Mouse (Mus musculus): ENCODE results near the gene Gm12184. TPM values are rescaled to one million over a fixed set of nuclear protein-coding genes. Genes with fewer than 3 reads are reported as not detected.

The Gm12184 gene
- polyA plus RNA-seq, 1 experiment from 2014 or later: 4.4 TPM

DNA sequence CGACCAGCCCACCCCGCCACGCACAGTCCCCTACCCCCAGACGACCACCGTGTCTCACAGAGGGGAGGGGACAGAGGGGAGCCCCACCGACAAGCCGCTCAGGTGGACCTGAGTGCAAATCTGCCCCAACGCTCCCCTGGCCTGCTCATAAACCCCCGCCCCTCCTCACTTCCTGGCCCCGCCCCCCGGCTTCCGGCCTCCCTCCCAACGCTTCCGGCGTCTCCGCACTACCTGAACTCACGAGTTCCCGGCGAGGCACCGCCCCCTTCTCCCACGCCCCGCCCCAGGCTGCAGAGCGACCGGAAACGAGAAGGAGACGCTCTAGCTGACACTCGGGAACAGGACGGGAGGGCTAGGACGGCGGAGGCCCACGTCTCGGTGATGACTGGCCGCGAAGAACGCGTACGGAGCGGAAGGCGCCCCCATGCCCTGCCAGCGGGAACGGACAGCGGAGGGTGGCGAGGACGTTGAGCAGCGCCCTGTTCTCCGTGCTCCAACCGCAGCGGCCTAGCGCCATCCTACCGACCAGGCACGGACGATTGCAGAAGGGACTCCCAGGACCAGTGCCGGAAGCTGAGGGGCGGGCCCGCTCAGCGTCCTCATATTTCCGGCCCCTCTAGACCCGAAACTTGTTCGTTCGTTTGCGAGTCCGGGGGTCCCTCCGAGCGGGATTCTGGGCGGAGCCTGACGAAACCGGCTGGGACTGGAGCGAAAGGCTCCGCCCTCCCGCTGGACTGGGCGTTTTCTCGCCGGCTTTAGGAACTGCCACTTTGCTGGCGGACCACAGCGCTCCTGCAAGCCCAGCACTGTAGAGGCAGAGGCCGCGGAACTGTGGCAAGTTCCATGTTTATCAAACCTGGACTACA, 9.4 kb downstream of the Gm12184 start, which contains the start of gene Trim41:
Gene Trim41, minus strand, starts transcription at position 554 of the 866 bp plus-strand sequence.
- Histone ChIP-seq H3K4me3 (ENCODE audit: low read depth, low read length) (peak within 1 kb of the TSS; percentile 62), H3K9me3 (ENCODE audit: low read length) (no peaks in the 10 kb centered on the region), H3K27me3 (replicated peaks; ENCODE audit: insufficient read depth, low read length) (no peaks in the 10 kb centered on the region), H3K9ac (replicated peaks; ENCODE audit: low read depth) (peak within 1 kb of the TSS; percentile 58), H3K4me2 (replicated peaks; ENCODE audit: low read depth, low read length) (peak within 1 kb of the TSS; percentile 90), H3K36me3 (ENCODE audit: insufficient read depth, low read length) (0 out of 2 replicates have a peak, but pooled peaks cover 3% of the 10 kb centered on the region), H3K27ac (ENCODE audit: low read length) (peak within 1 kb of the TSS; percentile 97), H3K4me1 (ENCODE audit: insufficient read depth, low read depth, low read length) (peaks cover 6% of the 10 kb centered on the region; the same call in 1 of the 2 replicates)
- 1% methylated on average over 61 of the region's 77 CpGs for WGBS
- ATAC-seq (peak; percentile 96), DNase-seq (ENCODE audit: low spot score) (peak; percentile 99)
- TF ChIP-seq EP300 (IDR thresholded peaks at IDR 0.05) (0 out of 2 replicates have a peak, but pooled peaks have one; percentile 29), CTCF (IDR thresholded peaks at IDR 0.05) (peak; percentile 39; the same call in 1 of the 2 replicates)

DNA sequence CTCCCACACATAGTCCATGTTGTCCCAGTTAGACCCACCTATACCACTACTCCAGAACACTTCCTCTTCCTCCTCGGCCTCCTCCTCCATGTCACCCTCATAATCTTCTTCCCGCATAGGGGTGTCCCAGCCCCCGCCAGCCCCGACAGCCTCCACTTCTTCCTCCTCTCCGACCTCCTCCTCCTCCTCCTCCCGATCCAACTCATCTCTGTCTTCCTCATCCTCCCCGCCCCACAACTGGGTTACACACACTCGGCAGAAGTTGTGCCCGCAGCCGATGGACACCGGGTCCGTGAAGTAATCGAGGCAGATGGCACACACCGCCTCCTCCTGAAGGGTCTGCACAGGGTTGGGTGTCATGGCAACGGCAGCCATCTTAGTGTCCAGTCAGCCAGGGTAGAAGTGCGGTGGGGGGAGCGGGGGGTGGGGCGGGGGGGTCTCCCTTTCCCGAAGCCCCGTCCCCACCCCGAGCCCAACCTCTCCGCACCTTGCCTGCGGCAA, 10.1 kb downstream of the Gm12184 start:
- TF ChIP-seq CTCF (IDR thresholded peaks at IDR 0.05) (no peak), EP300 (IDR thresholded peaks at IDR 0.05) (no peak)
- H3K4me3 ChIP-seq (ENCODE audit: low read depth, low read length): peak overlapping the region; percentile 62
- H3K27ac ChIP-seq (ENCODE audit: low read length): peak overlapping the region; percentile 97
- ATAC-seq (peak; percentile 12; the same call in 1 of the 2 replicates), DNase-seq (ENCODE audit: low spot score) (peak; percentile 76)
- peak overlapping the region; percentile 58 for H3K9ac ChIP-seq (replicated peaks; ENCODE audit: low read depth)
- no peaks in the 10 kb centered on the region for H3K27me3 ChIP-seq (replicated peaks; ENCODE audit: insufficient read depth, low read length)
- H3K36me3 ChIP-seq (ENCODE audit: insufficient read depth, low read length): 0 out of 2 replicates have a peak, but pooled peaks cover 6% of the 10 kb centered on the region
- no peaks in the 10 kb centered on the region for H3K9me3 ChIP-seq (ENCODE audit: low read length)
- WGBS: under 1% methylated on average over 23 of the region's 23 CpGs
- peaks cover 6% of the 10 kb centered on the region; the same call in 1 of the 2 replicates for H3K4me1 ChIP-seq (ENCODE audit: insufficient read depth, low read depth, low read length)
- H3K4me2 ChIP-seq (replicated peaks; ENCODE audit: low read depth, low read length): peak overlapping the region; percentile 90

DNA sequence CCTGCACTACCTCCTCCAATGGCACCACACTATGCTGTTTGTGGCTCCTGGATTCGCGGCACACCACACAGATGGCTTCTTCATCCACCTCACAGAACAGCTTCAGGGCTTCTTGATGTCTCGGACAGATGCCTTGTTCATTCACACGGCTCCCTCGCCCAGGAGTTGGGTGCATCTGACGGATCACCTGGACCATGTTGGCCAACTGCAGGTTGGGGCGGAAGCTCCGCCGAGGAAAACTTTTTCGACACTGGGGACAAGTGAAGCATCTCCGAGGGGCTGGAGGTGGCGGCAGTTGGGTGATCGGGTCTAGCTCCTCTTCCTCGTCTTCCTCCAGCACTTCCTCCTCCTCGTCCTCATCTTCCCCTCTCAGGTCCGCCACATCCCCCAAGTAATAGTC, 10.6 kb downstream of the Gm12184 start:
- ATAC-seq (no peak), DNase-seq (ENCODE audit: low spot score) (no peak)
- Histone ChIP-seq H3K4me2 (replicated peaks; ENCODE audit: low read depth, low read length) (peak overlapping the region; percentile 90), H3K4me1 (ENCODE audit: insufficient read depth, low read depth, low read length) (peaks cover 6% of the 10 kb centered on the region; the same call in 1 of the 2 replicates), H3K27me3 (replicated peaks; ENCODE audit: insufficient read depth, low read length) (no peaks in the 10 kb centered on the region), H3K9ac (replicated peaks; ENCODE audit: low read depth) (peak overlapping the region; percentile 58; the same call in 1 of the 2 replicates), H3K9me3 (ENCODE audit: low read length) (no peaks in the 10 kb centered on the region), H3K36me3 (ENCODE audit: insufficient read depth, low read length) (0 out of 2 replicates have a peak, but pooled peaks cover 6% of the 10 kb centered on the region), H3K4me3 (ENCODE audit: low read depth, low read length) (peak overlapping the region; percentile 62), H3K27ac (ENCODE audit: low read length) (peak overlapping the region; percentile 97; the same call in 1 of the 2 replicates)
- no peak for TF ChIP-seq EP300 (IDR thresholded peaks at IDR 0.05)
- TF ChIP-seq CTCF (IDR thresholded peaks at IDR 0.05): no peak
- 67% methylated on average over 16 of the region's 16 CpGs for WGBS

DNA sequence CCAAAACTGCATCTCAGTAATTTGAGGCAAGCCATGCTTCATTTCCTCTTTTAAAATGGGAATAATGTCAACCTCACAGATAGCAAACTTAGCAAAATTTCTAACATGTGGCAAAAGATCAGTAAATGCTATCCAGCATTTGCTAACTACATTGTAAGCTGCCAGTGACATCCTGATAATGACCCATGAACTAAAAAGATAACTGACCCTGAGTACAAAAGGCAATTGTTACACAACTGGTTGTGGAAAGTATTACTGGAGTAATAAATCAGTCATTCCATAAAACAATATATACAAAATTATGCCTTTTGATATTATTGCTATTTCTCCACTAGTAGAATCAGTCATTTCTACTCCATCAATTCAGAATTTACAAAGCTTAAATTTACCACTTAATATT, 12.7 kb downstream of the Gm12184 start:
- H3K9me3 ChIP-seq (ENCODE audit: low read length): no peaks in the 10 kb centered on the region
- no peaks in the 10 kb centered on the region for H3K27me3 ChIP-seq (replicated peaks; ENCODE audit: insufficient read depth, low read length)
- H3K4me1 ChIP-seq (ENCODE audit: insufficient read depth, low read depth, low read length): peaks cover 6% of the 10 kb centered on the region; the same call in 1 of the 2 replicates
- no peak overlapping the region for H3K4me3 ChIP-seq (ENCODE audit: low read depth, low read length)
- ATAC-seq (no peak), DNase-seq (ENCODE audit: low spot score) (no peak)
- 0 out of 2 replicates have a peak, but pooled peaks cover 6% of the 10 kb centered on the region for H3K36me3 ChIP-seq (ENCODE audit: insufficient read depth, low read length)
- TF ChIP-seq EP300 (IDR thresholded peaks at IDR 0.05) (no peak), CTCF (IDR thresholded peaks at IDR 0.05) (no peak)
- no peak overlapping the region for H3K4me2 ChIP-seq (replicated peaks; ENCODE audit: low read depth, low read length)
- H3K27ac ChIP-seq (ENCODE audit: low read length): no peak overlapping the region
- no peak overlapping the region for H3K9ac ChIP-seq (replicated peaks; ENCODE audit: low read depth)

DNA sequence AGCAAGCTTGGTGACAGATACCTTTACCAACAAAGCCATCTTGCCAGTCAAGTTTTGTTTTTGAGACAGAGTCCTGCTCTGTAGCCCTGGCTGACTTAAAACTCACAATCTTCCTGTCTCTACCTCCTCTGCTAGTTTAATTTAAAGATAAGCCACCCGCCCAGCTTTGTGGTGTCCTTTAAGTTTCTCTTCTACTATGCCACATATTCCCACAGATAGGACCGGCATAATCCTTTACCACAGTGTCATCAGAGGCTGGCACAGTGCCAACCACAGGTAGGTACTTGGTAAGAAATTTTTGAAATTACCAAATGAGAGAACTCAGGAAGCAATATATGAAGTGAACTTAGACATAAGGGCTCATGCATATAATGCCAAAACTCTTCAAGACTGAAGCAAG, 16.3 kb downstream of the Gm12184 start:
- H3K4me3 ChIP-seq (ENCODE audit: low read depth, low read length): no peak overlapping the region
- no peak overlapping the region for H3K9ac ChIP-seq (replicated peaks; ENCODE audit: low read depth)
- 0 out of 2 replicates have a peak, but pooled peaks cover 3% of the 10 kb centered on the region for H3K4me1 ChIP-seq (ENCODE audit: insufficient read depth, low read depth, low read length)
- DNase-seq (ENCODE audit: low spot score): no peak
- no peak for ATAC-seq
- TF ChIP-seq EP300 (IDR thresholded peaks at IDR 0.05) (no peak), CTCF (IDR thresholded peaks at IDR 0.05) (no peak)
- no peaks in the 10 kb centered on the region for H3K27me3 ChIP-seq (replicated peaks; ENCODE audit: insufficient read depth, low read length)
- H3K27ac ChIP-seq (ENCODE audit: low read length): no peak overlapping the region
- no peaks in the 10 kb centered on the region for H3K9me3 ChIP-seq (ENCODE audit: low read length)
- peaks cover 30% of the 10 kb centered on the region for H3K36me3 ChIP-seq (ENCODE audit: insufficient read depth, low read length)
- H3K4me2 ChIP-seq (replicated peaks; ENCODE audit: low read depth, low read length): no peak overlapping the region
- 66% methylated on average over 2 of the region's 2 CpGs for WGBS

DNA sequence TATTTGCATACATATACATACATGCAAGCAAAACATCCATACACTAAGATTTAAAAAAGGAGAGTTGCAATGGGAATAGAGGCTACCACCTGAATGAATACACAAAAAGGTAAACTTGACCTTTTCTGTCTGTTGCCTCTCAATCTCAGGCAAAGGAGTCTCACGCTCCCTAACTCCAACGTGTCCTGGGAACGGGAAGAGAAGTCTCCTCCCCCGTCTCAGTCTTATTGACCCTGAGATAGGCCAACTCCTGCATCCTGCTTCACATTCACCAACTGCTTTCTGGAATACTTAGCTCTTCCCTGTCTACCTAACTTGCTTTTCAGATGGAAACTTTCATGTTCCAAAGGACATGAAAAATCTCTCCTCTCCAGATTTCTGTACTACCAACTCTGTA, 17.0 kb downstream of the Gm12184 start:
- Histone ChIP-seq H3K4me2 (replicated peaks; ENCODE audit: low read depth, low read length) (no peak overlapping the region), H3K9ac (replicated peaks; ENCODE audit: low read depth) (no peak overlapping the region), H3K27ac (ENCODE audit: low read length) (no peak overlapping the region), H3K36me3 (ENCODE audit: insufficient read depth, low read length) (peaks cover 37% of the 10 kb centered on the region), H3K4me3 (ENCODE audit: low read depth, low read length) (no peak overlapping the region), H3K27me3 (replicated peaks; ENCODE audit: insufficient read depth, low read length) (no peaks in the 10 kb centered on the region), H3K9me3 (ENCODE audit: low read length) (no peaks in the 10 kb centered on the region), H3K4me1 (ENCODE audit: insufficient read depth, low read depth, low read length) (no peaks in the 10 kb centered on the region)
- TF ChIP-seq CTCF (IDR thresholded peaks at IDR 0.05) (no peak), EP300 (IDR thresholded peaks at IDR 0.05) (no peak)
- DNase-seq (ENCODE audit: low spot score): no peak
- ATAC-seq: no peak
- 45% methylated on average over 4 of the region's 4 CpGs for whole genome bisulfite sequencing
